Mouse (Mus musculus): ENCODE measurements at regions not wholly inside any gene's neighbourhood (a gene's known extent, or its start where the extent isn't known, plus 50 kb on each side); places are given as distances from the start of the nearest gene placed in this dataset.
A peak's percentile ranks its signal among the peaks of the same experiment; 100 is the strongest.

DNA sequence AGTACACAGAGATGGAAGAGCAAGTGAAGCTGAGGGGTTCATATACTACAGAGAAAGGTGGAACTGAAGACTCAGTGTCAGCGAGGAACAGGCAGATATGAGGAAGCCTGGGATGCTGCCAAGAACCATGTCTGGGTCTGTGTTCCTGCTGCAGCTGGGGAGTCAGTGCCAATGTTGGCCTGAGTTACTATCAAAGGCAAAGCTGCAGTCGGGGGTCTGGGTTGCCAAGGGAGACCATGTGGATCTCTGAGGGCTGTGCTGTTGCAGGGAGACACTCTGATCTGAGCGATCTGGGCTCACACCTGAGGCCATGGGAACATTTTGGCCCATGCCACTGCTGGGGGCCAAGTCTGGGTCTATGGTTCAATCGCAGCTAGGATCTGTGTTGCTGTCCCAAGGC, 612.5 kb upstream of the Nrsn1 start:
- DNase-seq: peak in 1 of 2 experiments; percentile 3

DNA sequence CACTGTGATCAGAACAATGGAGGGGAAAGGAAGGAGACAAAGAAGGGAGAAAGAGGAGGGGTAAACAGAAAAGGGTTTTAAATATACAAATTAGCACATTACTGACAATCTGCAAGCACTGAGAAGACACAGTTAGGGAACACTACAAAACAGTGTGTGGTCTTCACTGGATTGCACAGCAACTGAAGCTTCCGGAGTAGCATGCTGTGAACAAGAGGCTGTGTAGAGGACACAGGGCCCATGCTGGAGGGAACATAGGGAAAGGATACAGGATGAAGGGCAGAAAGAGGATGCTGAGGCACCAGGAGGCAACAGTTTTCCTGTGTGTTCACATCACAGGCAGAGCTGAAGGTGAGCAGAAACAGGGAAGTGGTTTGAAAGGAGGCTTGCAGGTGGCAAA, 598.6 kb upstream of the Nrsn1 start:
- DNase-seq: no peak

DNA sequence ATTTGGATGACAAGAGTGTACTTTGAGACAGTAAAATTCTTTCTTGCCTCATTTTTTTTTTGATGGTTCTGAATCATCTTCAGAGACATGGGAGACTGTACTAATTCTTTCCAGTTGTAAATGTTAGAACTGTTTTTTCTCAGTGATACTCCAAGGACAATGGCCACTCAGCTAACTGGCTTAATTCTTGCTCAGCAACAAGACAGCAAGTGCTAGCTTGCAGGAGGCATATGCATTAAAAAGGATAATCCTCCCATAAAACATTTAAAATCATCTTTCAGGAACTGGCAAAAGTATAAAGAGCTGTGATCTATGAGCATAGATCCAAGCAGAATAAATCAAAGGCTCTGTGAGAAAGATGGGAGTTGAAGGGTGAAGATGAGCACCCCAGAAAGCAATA, 587.9 kb upstream of the Nrsn1 start:
- no peak for DNase-seq

DNA sequence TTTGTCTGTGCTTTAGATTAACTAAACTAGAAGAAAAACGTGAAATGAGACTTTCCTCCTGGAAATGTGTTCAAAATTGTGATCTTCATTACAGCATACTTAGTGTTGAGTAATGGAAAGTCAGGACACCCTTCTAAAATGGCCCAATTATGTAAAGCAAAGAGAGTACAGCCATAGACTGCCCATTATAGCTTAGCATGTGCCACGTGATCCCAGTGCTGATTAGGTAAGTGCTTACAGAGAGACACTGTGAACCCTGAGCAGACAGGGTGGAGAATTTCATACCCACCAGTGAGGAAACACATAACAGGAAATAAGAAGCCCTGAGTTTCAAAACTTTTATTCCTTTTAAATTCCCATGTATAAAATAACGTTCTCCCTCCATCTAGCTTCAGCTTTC, 587.3 kb upstream of the Nrsn1 start:
- no peak for DNase-seq

DNA sequence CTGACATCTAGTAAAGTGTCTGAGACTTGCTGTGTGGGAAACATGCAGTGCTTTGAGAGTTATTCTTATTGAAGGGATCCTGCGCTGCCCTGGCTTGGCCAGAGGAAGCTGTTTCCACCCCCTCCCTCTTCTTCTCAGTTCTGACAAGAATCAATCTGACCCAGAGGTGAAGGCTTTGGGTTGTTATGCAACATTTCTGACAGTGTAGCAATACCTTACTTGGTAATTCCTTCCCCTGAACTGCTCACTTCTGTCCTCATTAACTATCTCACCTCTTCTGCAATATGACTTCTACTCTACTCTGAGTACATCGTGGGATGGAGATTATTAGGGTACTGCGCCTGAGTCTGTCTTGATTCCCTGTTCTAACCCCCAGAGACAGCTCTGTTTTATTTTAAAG, 586.8 kb upstream of the Nrsn1 start:
- no peak for DNase-seq

DNA sequence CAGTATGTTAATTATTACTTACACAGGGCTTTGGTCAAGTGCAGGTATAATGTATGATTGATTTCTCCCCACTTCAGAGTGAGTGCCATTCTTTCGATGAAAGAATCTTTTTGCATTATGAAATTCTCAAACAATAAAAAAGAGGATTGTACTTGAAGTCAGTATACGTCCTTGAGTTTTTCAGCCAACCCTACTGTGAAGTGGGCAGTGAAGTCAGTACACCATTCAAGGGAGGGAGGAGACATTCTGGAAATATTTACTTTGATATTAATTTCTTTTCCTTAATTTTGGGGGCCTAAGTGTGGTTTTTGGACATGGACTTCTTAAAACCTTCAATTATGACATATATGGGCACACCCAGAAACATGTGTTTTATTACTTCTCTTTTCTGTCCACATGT, 586.2 kb upstream of the Nrsn1 start:
- no peak for DNase-seq

DNA sequence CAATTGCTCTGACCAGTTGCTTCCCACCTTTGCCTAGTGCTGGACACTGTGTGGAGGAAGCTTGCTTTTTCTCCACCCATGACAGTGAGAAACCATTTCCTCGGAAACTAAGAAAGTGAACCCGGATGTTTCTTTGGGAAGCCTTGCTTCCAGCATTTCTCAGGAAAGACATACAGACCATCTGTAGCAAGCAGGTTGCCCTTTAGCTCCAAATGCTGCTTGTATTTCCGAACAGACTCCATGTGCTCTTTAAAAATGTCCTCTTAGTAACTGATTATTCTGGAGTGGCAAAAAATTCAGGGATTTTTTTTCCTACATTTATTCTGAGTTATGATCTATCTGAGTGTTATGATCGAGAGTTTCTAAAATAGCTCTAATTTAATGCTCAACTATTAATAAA, 577.9 kb upstream of the Nrsn1 start:
- DNase-seq: peak; percentile 8 to 12

DNA sequence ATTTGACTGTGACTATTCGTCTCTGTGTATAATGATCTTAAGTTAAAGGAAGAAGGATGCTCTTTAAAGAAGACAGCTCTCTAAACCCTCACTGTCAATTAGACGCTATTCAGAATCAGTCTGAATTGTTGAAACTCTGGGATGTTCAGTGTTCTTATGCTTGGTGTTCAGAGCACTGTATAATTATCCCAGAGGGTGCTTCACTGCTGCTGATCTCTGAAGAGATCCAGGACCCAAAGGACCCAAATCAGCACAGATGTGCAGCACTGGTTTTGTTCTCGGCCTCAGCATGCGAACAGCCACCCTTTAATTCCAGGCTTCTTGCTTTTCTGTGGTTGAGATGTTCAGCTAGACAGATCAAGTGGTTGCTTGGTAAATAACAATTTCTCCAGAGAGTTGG, 567.9 kb upstream of the Nrsn1 start:
- DNase-seq: no peak

DNA sequence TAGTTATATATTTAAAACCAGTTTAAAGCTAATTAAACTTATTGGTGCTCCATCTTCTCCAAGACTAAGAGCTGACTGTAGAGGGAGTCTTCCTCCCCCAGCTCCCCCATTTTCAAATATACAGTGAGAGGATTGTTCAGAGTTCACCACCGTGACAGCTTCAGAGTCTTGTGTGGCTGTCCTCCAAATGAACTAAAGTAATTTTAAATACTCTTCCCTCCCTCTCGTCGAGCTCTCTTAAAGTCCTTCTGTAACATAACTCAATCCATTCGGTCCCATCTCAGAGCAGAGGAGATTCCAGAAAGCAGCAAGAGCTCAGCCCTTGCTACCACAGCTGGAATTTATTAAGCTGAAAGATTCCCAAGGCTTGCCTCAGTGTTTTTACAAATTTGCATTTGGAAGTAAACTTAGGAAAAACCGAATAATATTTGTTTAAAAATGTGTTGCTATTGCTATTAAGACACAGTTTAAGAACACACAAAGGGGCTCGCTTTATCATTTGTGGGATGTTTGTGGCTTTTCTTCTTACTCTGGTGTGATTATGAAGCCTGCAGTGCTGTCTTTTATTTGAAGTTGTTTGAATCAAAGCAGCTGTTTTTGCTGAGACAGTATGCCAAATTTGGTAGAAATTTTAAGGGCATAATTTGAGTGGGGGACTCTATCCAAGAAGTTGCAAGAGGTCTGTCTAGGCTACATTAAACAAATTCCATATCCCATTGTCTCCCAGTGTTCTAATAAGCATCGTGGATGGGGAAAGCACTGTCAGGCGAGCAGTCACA, 559.0 kb upstream of the Nrsn1 start:
- no peak for DNase-seq

DNA sequence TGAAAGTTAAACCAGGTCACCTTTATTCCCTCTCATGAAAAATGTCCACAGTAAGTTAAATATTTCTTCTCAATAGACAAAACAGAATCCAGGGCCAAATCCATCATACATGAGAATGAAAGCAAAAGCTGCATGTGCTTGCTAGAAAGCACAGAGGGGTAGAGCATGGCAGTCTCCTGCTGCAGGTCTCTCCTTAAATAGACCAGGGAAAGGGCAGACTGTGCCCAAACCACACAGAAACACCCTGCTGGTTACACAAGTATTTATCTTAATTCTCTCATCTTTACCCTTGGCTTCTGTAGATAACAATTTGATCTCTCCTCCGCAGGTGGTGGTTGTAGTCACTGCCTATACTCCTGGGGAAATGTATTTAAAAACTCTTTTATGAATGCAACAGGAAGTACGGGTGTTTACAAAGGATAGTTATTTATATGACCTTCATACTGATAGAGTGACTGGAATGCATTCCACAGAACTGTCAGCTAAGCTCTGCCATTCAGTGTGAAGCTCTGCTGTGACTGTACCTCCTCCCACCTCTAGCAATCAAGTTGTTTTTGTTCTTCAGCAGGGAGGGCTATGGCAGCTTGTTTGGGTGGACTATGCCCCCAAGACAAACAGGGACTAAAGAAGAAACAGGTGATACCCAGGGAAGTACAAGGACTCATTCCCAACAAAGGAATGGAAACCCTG, 538.4 kb upstream of the Nrsn1 start:
- DNase-seq: no peak

DNA sequence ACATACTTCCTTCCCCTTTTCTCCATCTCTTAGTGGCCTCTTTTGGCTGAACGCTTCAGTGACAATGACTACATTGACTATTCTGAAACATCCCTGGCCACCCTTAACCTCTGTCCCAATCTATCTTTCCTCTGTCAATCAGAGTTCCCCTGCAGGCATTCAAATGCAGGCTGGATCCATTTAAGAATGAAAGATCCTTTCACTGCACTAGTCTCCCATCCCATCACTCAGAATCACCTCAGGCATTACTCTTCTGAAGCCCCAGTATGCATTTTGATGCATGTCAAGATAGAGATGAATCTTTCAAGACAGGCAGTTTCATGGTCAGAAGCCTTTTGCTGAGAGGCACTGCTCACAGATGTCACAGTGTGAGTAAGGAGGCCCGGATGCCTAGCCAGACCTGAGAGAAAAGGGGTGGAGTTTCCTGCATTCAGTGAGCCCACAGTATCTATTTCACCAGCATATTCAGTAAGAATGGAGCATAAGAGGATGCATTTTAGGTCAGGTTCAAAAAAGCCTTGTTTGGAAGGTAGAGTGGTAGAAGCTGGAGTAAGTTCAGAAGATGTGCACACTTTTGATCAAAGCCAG, 523.0 kb upstream of the Nrsn1 start:
- DNase-seq: no peak

DNA sequence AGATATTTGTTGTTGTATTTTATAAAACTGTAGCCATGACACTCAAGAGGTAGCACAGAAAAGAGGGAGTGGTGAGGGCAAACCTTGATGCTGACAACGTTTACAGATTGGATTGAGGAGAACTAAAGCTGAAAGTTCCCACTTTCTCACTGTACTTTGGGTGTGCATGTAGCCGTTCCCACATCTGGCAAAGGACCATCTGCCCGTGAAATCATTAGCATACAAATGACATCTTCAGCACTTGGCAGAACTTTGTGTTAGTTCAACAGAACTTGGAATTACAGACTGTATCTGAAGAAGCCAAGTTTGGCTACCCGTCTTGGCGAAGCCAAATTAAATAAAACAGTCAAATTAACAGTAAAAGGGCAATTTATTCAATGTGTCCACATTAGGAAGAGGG, 510.9 kb upstream of the Nrsn1 start:
- DNase-seq: peak in 1 of 2 experiments; percentile 21

DNA sequence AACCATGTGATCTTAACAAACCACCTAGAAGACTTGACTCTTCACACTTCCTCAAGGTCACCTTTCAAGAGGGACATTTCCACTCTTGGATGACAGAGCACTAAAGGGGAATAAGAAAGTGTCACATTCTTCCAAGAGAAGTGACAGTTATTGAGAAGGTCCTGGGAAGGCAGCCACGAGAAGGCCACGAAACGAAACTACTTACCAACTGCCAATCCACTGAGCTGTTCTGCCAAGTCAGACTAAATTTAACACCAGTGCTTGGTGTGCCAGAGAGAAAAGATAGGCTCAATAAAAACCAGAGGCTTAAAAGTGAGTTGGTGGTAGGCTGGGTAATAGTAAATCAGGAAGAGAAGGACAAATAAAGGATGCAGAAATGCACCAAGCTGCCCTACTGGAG, 507.4 kb upstream of the Nrsn1 start:
- peak in 1 of 2 experiments; percentile 14 for DNase-seq

DNA sequence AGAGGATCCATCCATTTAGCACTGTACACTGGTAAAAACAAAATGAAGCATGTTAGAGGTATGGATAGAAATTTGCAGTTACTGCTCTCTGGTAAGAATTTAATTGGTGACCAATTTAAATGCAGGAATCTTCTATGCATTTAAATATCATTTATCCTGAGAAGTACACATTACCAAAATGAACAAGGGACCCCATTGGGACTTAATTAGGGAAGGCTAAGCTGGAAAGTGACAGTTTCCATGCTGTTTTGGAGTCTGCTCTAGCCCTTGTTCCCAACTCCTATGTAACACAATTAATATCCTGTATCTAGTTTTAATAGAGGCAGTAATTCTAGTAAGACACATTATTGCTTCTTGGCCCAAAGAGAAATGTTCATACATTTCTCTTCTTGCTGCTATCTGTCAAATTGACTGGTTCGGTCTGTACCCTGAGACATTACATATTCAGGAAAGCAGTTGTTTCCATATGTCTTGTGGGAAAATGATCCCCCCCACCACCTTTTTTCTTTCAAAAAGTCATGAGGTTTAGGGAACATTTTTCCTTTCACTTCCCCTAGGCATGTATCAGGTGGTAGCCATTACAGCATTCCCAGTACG, 504.4 kb upstream of the Nrsn1 start:
- no peak for DNase-seq

DNA sequence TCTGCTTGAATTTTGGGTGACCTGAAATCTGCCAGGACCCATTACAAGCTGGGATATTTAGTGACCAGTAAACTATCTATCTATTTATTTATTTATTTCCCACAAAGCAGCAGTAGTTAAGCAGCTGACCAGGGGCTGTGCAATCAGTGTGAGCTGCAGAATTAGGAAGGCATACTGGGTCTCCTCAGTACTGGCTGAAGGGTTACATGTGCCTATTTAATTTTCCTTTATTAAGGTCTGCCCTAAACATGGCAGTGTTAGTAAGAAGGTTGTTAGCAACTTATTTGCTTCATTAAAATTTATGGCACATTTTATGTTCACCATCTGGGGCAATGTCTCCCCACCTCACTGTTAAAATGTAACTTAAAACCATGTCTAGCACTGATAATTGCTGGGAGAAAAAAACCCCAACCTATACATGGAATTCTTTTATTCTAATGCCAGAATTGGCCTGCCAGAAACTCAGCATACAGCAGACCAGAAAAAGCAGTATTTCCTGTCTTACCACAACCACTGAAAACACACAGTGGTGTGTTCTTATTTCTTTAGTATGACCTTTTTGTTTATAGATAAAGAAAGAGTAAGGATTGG, 484.3 kb upstream of the Nrsn1 start:
- no peak for DNase-seq

DNA sequence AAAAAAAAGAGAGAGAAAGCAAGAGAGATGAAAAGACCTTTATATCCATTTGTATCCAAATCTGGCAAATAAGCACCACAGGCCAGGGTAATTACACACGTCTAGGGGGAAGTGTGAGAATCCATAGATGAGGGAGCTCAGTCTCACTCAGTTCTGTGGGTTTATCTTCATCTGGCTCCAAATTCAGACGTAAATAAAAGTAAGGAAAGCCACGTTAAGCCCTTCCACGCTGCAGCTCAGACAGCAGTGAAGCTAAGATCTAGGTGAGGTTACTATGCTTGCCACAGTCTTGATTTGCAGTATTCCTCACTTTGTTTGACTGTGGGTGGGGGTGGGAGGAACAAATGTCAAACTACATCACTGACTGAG, 481.1 kb upstream of the Nrsn1 start:
- DNase-seq: no peak

DNA sequence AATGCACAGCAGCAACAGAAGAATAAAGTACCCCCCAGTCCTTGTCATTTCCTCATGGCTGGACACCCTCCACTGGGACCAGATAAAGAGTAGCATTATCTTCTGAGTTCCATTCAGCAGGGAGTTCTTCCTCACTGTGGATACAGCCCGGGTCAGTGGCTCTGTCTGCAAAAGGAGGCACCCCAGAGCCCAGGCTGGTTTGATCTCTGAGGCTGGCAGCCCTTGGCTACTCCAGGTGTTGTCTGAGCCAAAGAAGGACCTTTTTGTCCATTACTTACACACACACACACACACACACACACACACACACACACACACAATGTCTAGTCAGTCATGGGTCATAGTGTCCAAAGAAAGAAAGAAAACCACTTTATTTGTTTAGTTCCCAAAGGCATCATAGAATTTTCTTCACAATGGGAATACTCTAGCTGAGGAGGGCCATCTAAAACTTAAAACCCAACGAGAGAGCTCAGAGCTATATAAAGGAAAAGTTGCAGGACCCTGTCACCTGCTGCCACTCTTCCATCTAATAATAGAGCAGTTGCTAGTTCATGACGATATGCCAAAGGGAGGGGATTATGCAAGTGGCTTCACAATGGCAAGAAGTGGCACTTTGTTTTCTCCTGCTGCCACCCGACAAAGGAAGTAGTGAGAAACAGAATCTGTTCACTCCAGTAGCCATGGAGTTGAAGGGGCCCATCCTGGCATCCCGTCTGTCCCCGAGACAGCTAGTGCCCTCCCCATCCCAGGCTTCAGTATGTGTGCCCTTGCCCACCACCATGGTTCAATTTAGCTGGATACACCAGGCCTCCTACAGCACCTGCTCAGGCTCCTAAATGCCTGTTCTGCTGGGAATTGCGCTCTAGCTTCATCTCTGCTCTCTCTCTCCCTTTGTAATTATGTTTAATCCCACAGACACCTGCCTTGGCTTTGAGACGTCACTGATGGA, 480.4 kb upstream of the Nrsn1 start:
- no peak for DNase-seq

DNA sequence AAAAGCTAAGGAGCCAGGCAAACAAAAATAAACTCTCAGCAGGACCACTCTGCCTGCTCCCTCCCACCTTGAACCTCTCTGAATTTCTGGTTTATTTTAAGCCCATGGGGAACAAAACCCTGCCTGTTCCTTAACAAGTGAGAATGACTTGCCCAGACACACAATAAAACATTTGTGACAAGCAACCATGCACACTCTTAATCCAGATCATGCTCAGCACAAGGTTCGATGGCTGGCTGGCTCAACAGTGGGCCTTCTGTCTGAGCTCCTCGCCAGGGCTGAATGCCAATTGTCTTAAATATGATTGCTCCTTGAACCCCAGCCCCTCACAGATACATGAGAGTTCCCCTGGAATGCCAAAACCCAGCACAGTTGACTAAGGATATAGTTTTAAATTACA, 468.3 kb upstream of the Nrsn1 start:
- peak in 1 of 2 experiments; percentile 6 for DNase-seq

DNA sequence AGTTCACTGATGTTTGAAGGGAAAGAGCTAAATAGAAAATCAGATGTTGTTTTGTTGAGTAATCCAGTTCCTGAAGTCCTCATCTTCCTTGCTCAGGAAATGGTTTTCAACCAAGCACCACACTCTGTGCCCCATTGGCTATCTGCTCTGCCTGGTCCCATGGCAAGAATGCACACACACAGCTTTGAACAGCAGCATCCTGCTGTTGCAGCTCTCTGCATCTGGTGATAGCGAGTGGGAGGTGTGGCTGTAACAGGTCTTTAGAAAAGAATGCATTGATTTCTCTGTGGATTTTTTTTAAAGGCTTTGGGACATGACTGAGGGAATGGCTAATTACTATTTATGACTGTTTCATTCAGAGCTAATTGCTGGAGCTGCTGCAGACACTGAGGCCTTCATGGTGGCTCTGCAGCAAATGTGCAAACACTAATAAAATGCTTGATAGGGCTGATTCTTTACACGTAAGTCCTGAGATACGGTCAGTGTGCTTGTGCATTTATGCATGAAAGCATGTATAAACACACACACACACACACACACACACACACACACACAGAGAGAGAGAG, 459.1 kb upstream of the Nrsn1 start:
- DNase-seq: no peak

DNA sequence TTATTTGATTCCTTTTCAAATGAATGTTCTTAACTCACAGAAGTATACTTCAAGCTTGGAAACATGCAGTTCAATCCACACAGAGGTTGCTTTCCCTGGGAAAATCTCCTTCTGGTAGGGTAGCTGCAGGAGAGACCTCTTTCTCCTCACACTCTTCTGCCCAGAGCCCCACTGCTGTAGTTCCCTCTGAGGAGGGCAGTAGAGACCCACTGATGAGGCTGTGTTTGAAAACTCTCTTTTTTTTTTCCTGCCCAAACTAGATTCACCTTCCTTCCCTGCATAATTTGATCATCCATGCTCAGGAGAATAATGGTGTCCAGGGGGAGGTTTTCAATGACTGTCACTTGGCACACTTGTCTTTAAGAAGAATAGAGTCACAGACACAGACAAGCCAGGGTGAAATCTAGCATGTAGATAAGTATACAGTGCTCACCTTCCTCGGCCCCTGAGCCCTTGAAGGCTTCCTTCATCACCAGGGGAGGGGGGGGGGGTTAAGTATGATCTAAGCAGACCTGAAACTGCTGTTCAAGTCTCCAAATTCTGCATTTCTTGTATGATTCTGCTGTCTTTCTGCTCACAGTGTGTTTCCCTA, 457.3 kb upstream of the Nrsn1 start:
- DNase-seq: peak in 1 of 2 experiments; percentile 9
